Mouse (Mus musculus): ENCODE measurements at regions not wholly inside any gene's neighbourhood (a gene's known extent, or its start where the extent isn't known, plus 50 kb on each side); places are given as distances from the start of the nearest gene placed in this dataset.
"Not testable (repeated sequence)": the region's sequence is repeated elsewhere in the genome, so short reads cannot be mapped to it uniquely, and the experiment has no call there.

GRCm38 (mm10) chr1:95397188-95397587 lies 83.8 kb downstream of the Fam174a start:
- 42% methylated on average over 4 of the region's 4 CpGs for WGBS
- no peak overlapping the region for H3K9ac ChIP-seq (ENCODE audit: low read length)
- no peaks in the 10 kb centered on the region for H3K36me3 ChIP-seq (ENCODE audit: control insufficient read depth, insufficient read depth, low read length)
- H3K27ac ChIP-seq (ENCODE audit: low read depth, low read length), result no peak overlapping the region
- peak; percentile 28 for DNase-seq (ENCODE audit: low spot score)
- H3K27me3 ChIP-seq (replicated peaks; ENCODE audit: control insufficient read depth, insufficient read depth, low read length), result no peaks in the 10 kb centered on the region
- H3K4me2 ChIP-seq (ENCODE audit: low read length), result no peak overlapping the region
- peak; percentile 50; the same call in 1 of the 2 replicates for ATAC-seq
- no peaks in the 10 kb centered on the region for H3K9me3 ChIP-seq (replicated peaks; ENCODE audit: control insufficient read depth, low read length)
- H3K4me1 ChIP-seq (ENCODE audit: control insufficient read depth, insufficient read depth, low read length), result no peaks in the 10 kb centered on the region
- no peak overlapping the region for H3K4me3 ChIP-seq (ENCODE audit: low read depth, low read length)

DNA sequence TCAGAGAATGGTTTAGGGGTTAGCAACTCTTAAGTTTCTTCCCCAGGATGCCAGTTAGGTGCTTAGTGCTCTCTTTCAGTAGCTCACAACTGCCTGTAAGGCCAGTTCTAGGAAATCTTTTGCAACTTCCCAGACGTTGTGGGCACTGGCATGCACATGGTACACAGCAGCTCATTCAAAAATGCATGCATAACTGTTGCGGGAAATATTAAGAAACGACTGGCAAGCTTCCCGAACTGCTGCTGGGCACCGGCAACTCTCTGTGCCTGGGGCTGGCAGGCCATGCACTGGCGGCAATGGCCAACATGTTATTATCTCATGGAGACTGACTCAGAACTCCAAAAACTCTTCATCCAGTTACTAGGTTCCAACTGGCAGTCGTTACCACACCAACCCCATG lies 86.3 kb downstream of the Fam174a start:
- Histone ChIP-seq H3K27me3 (replicated peaks; ENCODE audit: control insufficient read depth, insufficient read depth, low read length) (no peaks in the 10 kb centered on the region), H3K4me1 (ENCODE audit: control insufficient read depth, insufficient read depth, low read length) (no peaks in the 10 kb centered on the region), H3K36me3 (ENCODE audit: control insufficient read depth, insufficient read depth, low read length) (no peaks in the 10 kb centered on the region), H3K4me3 (ENCODE audit: low read depth, low read length) (no peak overlapping the region), H3K4me2 (ENCODE audit: low read length) (no peak overlapping the region), H3K9ac (ENCODE audit: low read length) (no peak overlapping the region), H3K9me3 (replicated peaks; ENCODE audit: control insufficient read depth, low read length) (no peaks in the 10 kb centered on the region), H3K27ac (ENCODE audit: low read depth, low read length) (no peak overlapping the region)
- WGBS, result 88% methylated on average over 7 of the region's 7 CpGs
- ATAC-seq, result no peak
- no peak for DNase-seq (ENCODE audit: low spot score)

DNA sequence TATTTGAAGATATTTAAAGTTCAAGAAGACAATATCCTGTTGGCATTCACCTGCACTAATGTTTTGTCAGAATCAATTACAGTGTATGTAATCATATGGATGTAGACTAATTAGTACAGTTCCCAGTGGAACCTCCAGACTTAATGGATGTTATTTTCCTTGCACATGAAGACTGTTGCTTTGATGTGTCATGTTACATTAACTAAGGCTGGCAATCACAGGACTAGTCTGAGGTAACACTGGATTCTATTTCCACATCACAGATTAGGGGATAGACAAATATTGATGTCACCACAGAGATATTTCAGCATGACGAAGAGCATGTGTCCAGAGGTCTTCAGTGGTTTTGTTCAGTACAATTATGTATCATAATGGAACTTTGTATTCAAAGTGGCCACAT lies 108.8 kb downstream of the Fam174a start:
- 79% methylated on average over 1 of the region's 1 CpGs for WGBS
- Histone ChIP-seq H3K4me2 (ENCODE audit: low read length) (no peak overlapping the region), H3K27me3 (replicated peaks; ENCODE audit: control insufficient read depth, insufficient read depth, low read length) (no peaks in the 10 kb centered on the region), H3K27ac (ENCODE audit: low read depth, low read length) (no peak overlapping the region), H3K9ac (ENCODE audit: low read length) (no peak overlapping the region), H3K9me3 (replicated peaks; ENCODE audit: control insufficient read depth, low read length) (no peaks in the 10 kb centered on the region), H3K4me3 (ENCODE audit: low read depth, low read length) (no peak overlapping the region), H3K36me3 (ENCODE audit: control insufficient read depth, insufficient read depth, low read length) (no peaks in the 10 kb centered on the region), H3K4me1 (ENCODE audit: control insufficient read depth, insufficient read depth, low read length) (no peaks in the 10 kb centered on the region)
- DNase-seq (ENCODE audit: low spot score), result no peak
- ATAC-seq, result no peak

GRCm38 (mm10) chr1:95425420-95425819 lies 112.0 kb downstream of the Fam174a start:
- Histone ChIP-seq H3K27ac (ENCODE audit: low read depth, low read length) (no peak overlapping the region), H3K9ac (ENCODE audit: low read length) (no peak overlapping the region), H3K4me1 (ENCODE audit: control insufficient read depth, insufficient read depth, low read length) (no peaks in the 10 kb centered on the region), H3K27me3 (replicated peaks; ENCODE audit: control insufficient read depth, insufficient read depth, low read length) (no peaks in the 10 kb centered on the region), H3K4me3 (ENCODE audit: low read depth, low read length) (no peak overlapping the region), H3K36me3 (ENCODE audit: control insufficient read depth, insufficient read depth, low read length) (no peaks in the 10 kb centered on the region), H3K4me2 (ENCODE audit: low read length) (no peak overlapping the region), H3K9me3 (replicated peaks; ENCODE audit: control insufficient read depth, low read length) (no peaks in the 10 kb centered on the region)
- DNase-seq (ENCODE audit: low spot score) (no peak), ATAC-seq (no peak)

DNA sequence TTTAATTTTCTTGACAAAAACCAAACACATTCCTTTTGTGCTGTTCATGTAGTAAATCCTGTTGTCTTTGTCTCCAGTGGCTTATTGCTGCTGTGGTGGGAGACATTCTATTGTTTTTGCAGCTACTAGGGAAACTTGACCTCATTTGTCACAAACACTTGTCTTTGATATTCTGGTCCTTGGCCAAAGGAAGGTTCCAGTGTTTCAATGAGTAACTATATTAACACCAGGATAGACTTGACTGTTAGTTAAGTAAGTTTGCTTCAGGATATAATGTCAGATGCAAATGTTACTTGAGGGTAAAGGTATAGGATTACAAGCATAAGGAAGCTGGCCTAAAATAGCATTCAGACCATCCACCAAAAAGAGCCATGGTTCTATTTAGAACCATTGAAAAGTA lies 123.7 kb downstream of the Fam174a start:
- H3K9ac ChIP-seq (ENCODE audit: low read length), result no peak overlapping the region
- DNase-seq (ENCODE audit: low spot score) (no peak), ATAC-seq (no peak)
- no peaks in the 10 kb centered on the region for H3K27me3 ChIP-seq (replicated peaks; ENCODE audit: control insufficient read depth, insufficient read depth, low read length)
- no peaks in the 10 kb centered on the region for H3K36me3 ChIP-seq (ENCODE audit: control insufficient read depth, insufficient read depth, low read length)
- H3K27ac ChIP-seq (ENCODE audit: low read depth, low read length), result no peak overlapping the region
- H3K4me3 ChIP-seq (ENCODE audit: low read depth, low read length), result no peak overlapping the region
- H3K4me2 ChIP-seq (ENCODE audit: low read length), result no peak overlapping the region
- no peaks in the 10 kb centered on the region for H3K9me3 ChIP-seq (replicated peaks; ENCODE audit: control insufficient read depth, low read length)
- no peaks in the 10 kb centered on the region for H3K4me1 ChIP-seq (ENCODE audit: control insufficient read depth, insufficient read depth, low read length)

GRCm38 (mm10) chr1:95445541-95445940 lies 132.1 kb downstream of the Fam174a start:
- no peak overlapping the region for H3K9ac ChIP-seq (ENCODE audit: low read length)
- H3K27ac ChIP-seq (ENCODE audit: low read depth, low read length), result no peak overlapping the region
- no peaks in the 10 kb centered on the region for H3K9me3 ChIP-seq (replicated peaks; ENCODE audit: control insufficient read depth, low read length)
- WGBS, result 82% methylated on average over 3 of the region's 3 CpGs
- no peak overlapping the region for H3K4me3 ChIP-seq (ENCODE audit: low read depth, low read length)
- H3K36me3 ChIP-seq (ENCODE audit: control insufficient read depth, insufficient read depth, low read length), result no peaks in the 10 kb centered on the region
- H3K4me1 ChIP-seq (ENCODE audit: control insufficient read depth, insufficient read depth, low read length), result no peaks in the 10 kb centered on the region
- ATAC-seq (no peak), DNase-seq (ENCODE audit: low spot score) (no peak)
- no peak overlapping the region for H3K4me2 ChIP-seq (ENCODE audit: low read length)
- H3K27me3 ChIP-seq (replicated peaks; ENCODE audit: control insufficient read depth, insufficient read depth, low read length), result no peaks in the 10 kb centered on the region

GRCm38 (mm10) chr1:95448962-95449558 lies 135.6 kb downstream of the Fam174a start:
- H3K27me3 ChIP-seq (replicated peaks; ENCODE audit: control insufficient read depth, insufficient read depth, low read length), result no peaks in the 10 kb centered on the region
- DNase-seq (ENCODE audit: low spot score), result peak; percentile 3
- H3K27ac ChIP-seq (ENCODE audit: low read depth, low read length), result no peak overlapping the region
- H3K4me1 ChIP-seq (ENCODE audit: control insufficient read depth, insufficient read depth, low read length), result no peaks in the 10 kb centered on the region
- H3K4me3 ChIP-seq (ENCODE audit: low read depth, low read length), result no peak overlapping the region
- WGBS, result 67% methylated on average over 7 of the region's 7 CpGs
- no peaks in the 10 kb centered on the region for H3K36me3 ChIP-seq (ENCODE audit: control insufficient read depth, insufficient read depth, low read length)
- no peak overlapping the region for H3K4me2 ChIP-seq (ENCODE audit: low read length)
- H3K9me3 ChIP-seq (replicated peaks; ENCODE audit: control insufficient read depth, low read length), result no peaks in the 10 kb centered on the region
- no peak overlapping the region for H3K9ac ChIP-seq (ENCODE audit: low read length)
- no peak for ATAC-seq

DNA sequence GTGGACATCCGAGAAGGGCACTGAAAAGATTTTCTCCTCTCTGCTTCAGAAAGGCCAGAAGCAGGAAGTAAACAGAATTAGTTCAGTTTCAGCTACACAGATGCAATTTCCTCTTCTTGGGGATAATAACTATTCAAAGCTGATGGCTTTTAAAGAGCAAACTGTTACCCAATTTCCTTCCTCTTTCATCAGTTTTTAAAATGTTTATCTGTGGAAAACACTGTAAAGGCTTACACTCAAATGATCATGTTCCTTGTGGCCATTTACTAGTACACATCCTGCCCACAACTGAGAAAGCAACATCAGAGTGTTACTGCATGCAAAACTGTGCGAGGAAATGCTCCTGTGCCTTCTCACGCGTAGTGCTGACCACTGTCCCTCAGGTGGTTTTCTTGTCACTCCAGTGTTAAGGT lies 137.5 kb downstream of the Fam174a start:
- no peak overlapping the region for H3K4me2 ChIP-seq (ENCODE audit: low read length)
- H3K9me3 ChIP-seq (replicated peaks; ENCODE audit: control insufficient read depth, low read length), result no peaks in the 10 kb centered on the region
- H3K9ac ChIP-seq (ENCODE audit: low read length), result no peak overlapping the region
- WGBS, result 91% methylated on average over 4 of the region's 4 CpGs
- no peak for ATAC-seq
- no peak overlapping the region for H3K27ac ChIP-seq (ENCODE audit: low read depth, low read length)
- no peaks in the 10 kb centered on the region for H3K27me3 ChIP-seq (replicated peaks; ENCODE audit: control insufficient read depth, insufficient read depth, low read length)
- no peaks in the 10 kb centered on the region for H3K4me1 ChIP-seq (ENCODE audit: control insufficient read depth, insufficient read depth, low read length)
- no peak overlapping the region for H3K4me3 ChIP-seq (ENCODE audit: low read depth, low read length)
- no peak for DNase-seq (ENCODE audit: low spot score)
- H3K36me3 ChIP-seq (ENCODE audit: control insufficient read depth, insufficient read depth, low read length), result no peaks in the 10 kb centered on the region

GRCm38 (mm10) chr1:95451755-95452154 lies 138.3 kb downstream of the Fam174a start:
- not testable (repeated sequence) for H3K4me3 ChIP-seq (ENCODE audit: low read depth, low read length); H3K36me3 ChIP-seq (ENCODE audit: control insufficient read depth, insufficient read depth, low read length); H3K27me3 ChIP-seq (replicated peaks; ENCODE audit: control insufficient read depth, insufficient read depth, low read length); H3K9me3 ChIP-seq (replicated peaks; ENCODE audit: control insufficient read depth, low read length); H3K4me2 ChIP-seq (ENCODE audit: low read length); H3K27ac ChIP-seq (ENCODE audit: low read depth, low read length); H3K9ac ChIP-seq (ENCODE audit: low read length); H3K4me1 ChIP-seq (ENCODE audit: control insufficient read depth, insufficient read depth, low read length)
- DNase-seq (ENCODE audit: low spot score) (peak; percentile 56), ATAC-seq (peak; percentile 60; the same call in 1 of the 2 replicates)
- 82% methylated on average over 6 of the region's 6 CpGs for WGBS

Measured in forebrain, embryonic 14.5 days (tissue).